Mouse (Mus musculus) left cerebral cortex, postnatal 14 days (tissue): ENCODE data around the gene Acyp1. TPM values are rescaled to one million over a fixed set of nuclear protein-coding genes. Genes with fewer than 3 reads are reported as not detected.
"Not testable (repeated sequence)": the region's sequence is repeated elsewhere in the genome, so short reads cannot be mapped to it uniquely, and the experiment has no call there.

Experiments used
- DNase-seq, 2 experiments: peaks; one replicate each; pipeline ENCODE4 v3.0.0; 2021 to 2022; ENCODE audit warnings: low spot score in 2 of 2, mixed read lengths in 1 of 2
- intact Hi-C: fragments of 180-260 bp; cut with DNase I; formaldehyde crosslinking; loops from one replicate; pipeline ENCODE4 v1.15.1; 2025
- total RNA-seq, 2 experiments: library from RNA; stranded (reverse); gene quantifications; 2 replicates each; pipeline ENCODE4 v1.2.3; 2021

The Acyp1 gene
- total RNA-seq, 2 experiments from 2014 or later = 35.2 to 35.5 TPM

- DNase-seq = peak; percentile 79 to 82
- intact Hi-C loops = loop anchor here (5.0 kb wide), 1 partner anchor 121 kb away; no protein-coding TSS in a partner anchor
Observed at GRCm38 (mm10) chr12:85288486-85289156, 383 bp upstream of the Acyp1 start, which contains the start of gene Zc2hc1c. Gene Zc2hc1c (plus strand): TSS chr12:85288591.

DNA sequence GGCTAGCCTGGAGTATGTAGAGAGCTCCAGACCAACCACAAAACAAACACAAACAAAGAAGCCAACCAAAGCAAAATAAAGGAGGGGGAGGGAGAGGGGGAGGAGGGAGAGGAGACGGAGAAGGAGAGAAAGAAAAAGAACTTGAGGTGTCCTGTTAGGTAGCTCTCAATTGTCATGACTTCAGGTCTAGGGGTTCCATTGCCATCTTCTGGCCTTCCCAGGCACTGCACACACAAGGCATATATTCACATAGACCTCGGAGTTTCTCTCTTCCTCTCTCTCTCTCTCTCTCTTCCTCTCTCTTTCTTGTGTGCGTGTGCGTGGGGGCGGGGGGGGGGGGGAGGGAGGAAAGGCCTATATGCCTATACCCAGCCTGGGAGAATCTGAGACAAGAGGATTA lies 1.3 kb downstream of the Acyp1 start:
- peak in 1 of 2 experiments; percentile 52 for DNase-seq
- intact Hi-C loops = loop anchor here (5.0 kb wide), 1 partner anchor 120 kb away; no protein-coding TSS in a partner anchor

- DNase-seq = no peak
- intact Hi-C loops = loop anchor here (5.0 kb wide), 1 partner anchor 118 kb away; no protein-coding TSS in a partner anchor
Observed at GRCm38 (mm10) chr12:85284996-85285395, 3.2 kb downstream of the Acyp1 start.

DNA sequence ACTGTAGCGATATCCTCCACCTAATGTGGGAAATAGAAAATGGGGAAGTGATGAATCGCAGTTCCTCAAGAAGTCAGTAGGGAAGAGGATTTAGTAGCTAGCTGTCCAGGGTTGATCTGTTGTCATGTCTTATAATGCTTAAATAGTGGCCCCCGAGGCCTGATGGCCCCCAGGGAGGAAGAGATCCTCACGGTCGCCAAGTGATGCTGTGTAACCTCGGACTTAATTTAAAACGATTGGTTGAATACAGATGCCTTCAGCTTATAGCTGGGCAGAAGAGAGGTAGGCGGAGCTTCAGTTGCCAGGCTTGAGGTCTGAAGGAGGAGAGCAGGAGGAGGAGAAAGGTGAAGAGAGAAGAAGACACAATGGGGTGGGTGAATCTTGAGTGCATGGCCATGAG lies 3.9 kb downstream of the Acyp1 start:
- no peak for DNase-seq
- intact Hi-C loops = no loop called here

DNA sequence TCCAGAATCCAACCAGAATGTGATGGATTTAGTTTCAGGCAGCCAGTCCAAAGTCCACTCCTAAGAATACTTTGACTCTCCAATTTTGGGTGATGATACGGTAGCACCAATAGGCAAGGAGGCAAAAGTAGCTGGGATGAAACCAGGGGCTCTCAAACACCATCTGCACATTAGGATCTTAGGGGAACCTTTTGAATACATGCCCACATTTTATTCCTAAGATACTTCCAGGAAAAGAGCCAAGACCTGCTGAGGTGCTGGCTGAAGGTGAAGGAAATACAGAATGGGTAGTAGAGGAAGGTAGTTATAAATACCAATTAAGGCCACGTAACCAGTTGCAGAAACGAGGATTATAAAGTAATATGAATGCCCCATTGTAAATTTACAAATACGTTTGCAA lies 6.5 kb downstream of the Acyp1 start:
- intact Hi-C loops = not testable (repeated sequence)

GRCm38 (mm10) chr12:85280845-85281651 lies 7.2 kb downstream of the Acyp1 start:
- intact Hi-C loops = no loop called here
- peak in 1 of 2 experiments; percentile 30 for DNase-seq

More for the DNA sequence above, 6.5 kb downstream of the Acyp1 start:
- not testable (repeated sequence) for DNase-seq

GRCm38 (mm10) chr12:85280105-85280844 lies 8.0 kb downstream of the Acyp1 start:
- peak; percentile 97 for DNase-seq
- intact Hi-C loops = no loop called here

GRCm38 (mm10) chr12:85279396-85280080 lies 8.7 kb downstream of the Acyp1 start:
- DNase-seq = peak in 1 of 2 experiments; percentile 12
- intact Hi-C loops = no loop called here

GRCm38 (mm10) chr12:85278919-85279318 lies 9.3 kb downstream of the Acyp1 start:
- intact Hi-C loops = no loop called here
- no peak for DNase-seq

DNA sequence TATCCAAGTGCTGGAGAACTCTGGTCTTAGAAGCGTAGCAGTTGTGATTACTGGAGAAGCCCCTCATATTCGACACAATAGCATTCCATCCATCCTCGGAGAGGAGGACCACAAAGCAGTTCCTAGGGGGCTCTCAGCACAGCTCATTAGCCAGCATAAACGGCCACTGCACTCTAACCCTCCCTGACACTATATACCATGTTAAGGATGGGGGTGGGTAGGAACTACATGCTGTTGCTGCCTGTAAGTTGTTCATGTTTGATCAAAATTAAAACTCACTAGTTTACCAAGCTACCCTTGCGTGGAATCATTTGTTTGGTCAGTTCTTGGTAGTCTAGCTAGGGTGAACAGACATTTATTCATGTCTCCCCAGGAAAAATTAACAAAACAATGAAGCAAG lies 12.0 kb downstream of the Acyp1 start:
- intact Hi-C loops = no loop called here
- DNase-seq = no peak

DNA sequence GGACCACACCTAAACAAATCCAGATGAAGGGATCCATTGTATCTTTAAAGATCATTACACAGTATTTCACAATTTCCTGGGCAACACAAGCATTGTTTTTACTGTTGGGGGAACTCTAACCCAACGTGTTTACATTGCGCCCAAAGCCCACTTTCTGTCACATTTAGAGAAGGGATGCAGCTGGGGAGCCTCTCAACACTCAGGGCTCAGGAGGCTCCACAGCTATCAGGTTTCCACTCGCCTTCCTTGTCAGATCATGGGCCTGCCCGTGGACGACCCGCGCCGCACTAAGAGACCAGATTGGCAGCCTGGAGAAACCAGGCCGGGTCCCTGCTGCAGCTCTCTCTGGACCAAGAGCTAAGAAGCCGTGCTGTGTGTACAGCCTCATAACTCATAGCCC lies 14.7 kb downstream of the Acyp1 start:
- no peak for DNase-seq
- intact Hi-C loops = no loop called here

DNA sequence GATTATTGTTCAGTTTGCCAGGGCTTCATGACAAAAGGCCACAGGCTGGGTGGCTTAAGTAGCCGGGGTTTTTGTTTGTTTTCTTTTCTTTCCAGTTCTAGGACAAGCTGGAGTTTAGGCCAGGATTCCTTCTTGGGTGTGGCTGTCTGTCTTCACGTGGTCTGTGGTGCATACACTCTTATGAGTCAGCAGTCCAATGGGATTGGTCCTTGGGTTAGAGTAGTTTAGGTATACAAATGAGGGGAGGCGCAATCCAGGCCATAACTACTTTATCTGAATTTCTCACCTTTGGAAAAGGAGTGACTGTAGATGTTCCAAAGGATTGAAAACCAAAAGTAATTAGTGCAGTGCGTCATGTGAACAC lies 16.4 kb downstream of the Acyp1 start:
- intact Hi-C loops = no loop called here
- DNase-seq = no peak

DNA sequence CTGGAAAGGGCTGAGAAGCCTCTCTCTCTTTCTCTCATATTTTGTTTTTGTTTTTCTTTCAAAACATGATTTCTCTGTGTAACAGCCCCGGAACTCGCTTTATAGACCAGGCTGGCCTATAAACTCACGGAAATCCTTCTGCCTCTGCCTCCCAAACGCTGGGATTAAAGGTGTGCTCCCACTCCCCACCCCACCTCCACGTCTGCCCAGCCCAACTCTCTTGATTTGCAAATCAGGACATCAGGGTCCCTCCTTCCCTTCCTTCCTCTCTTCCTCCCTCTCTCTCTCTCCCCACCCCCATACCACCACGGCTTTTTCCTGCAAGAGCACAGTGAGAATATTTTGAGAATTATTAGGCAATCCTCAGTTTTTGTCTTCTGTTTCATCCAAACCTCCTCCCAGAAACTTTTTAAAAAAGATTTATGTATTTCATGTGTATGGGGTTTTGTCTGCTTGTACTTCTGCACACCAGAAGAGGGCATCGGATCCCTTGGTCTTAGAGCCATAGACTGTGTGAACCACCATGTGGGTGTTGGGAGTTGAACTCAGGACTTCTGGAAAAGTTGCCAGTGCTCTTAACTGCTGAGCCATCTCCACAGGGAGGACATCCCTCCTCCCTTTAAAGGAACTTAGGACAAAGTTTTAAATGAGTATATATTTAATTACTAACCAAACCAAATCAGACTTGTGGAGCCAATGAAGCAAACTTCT lies 17.0 kb downstream of the Acyp1 start:
- intact Hi-C loops = no loop called here
- DNase-seq = no peak

- peak; percentile 81 to 86 for DNase-seq
- intact Hi-C loops = no loop called here
Observed at GRCm38 (mm10) chr12:85270319-85270718, 17.9 kb downstream of the Acyp1 start, which contains the start of gene Mlh3. Gene Mlh3 (minus strand): TSS chr12:85270599.

DNA sequence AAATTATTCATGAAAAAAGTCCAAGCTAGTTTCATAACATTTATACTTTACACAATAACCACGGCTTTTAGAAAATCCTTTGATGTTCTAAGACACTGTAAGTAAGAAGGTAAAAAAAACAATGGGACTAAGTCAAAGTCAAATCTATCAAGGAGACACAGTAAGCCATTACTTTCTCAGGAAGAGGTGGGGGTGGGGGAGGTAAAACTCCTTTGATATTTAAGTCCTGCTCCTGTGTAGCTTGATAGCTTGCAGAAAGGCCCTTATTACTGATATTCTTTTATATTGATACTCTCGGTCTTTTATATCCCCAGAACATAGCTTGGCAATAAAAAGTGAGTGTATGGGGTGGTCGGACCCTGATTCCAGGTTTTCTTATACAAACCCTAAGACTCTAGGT lies 18.4 kb downstream of the Acyp1 start:
- intact Hi-C loops = no loop called here
- DNase-seq = no peak

- no peak for DNase-seq
- intact Hi-C loops = no loop called here
Observed at GRCm38 (mm10) chr12:85266248-85266647, 22.0 kb downstream of the Acyp1 start.

DNA sequence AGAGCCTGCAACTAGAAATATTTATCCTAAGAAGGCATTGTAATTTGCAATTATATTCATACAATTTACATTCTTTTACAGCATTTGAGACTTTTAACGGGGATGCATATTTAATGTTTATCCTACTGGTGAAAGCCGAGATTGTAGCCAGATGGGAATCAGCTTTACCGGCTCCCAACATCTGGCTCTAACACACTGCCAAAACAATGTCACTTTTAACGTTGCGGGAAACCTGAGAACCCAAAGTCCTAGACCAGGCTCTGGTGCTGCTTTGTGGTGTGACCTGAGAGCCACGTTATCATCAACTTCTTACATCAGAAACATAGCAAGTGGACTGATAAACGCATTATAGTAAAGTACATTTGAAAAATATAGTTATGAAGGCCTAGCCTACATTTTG lies 23.3 kb downstream of the Acyp1 start:
- DNase-seq = no peak
- intact Hi-C loops = no loop called here

GRCm38 (mm10) chr12:85264531-85264930 lies 23.7 kb downstream of the Acyp1 start:
- no peak for DNase-seq
- intact Hi-C loops = no loop called here

- intact Hi-C loops = no loop called here
- no peak for DNase-seq
Observed at GRCm38 (mm10) chr12:85263190-85263589, 25.0 kb downstream of the Acyp1 start.
